Mouse (Mus musculus) kidney, embryonic 14.5 days (tissue): Measurements from ENCODE around the gene Terf2. TPM values are rescaled to one million over a fixed set of nuclear protein-coding genes. Genes with fewer than 3 reads are reported as not detected.

Source experiments
- ATAC-seq: fragments of 200-750 bp; cut with Nextera tagmentation; 2 replicates; pipeline ENCODE4 v1.8.0; 2017; ENCODE audit warnings: moderate number of reproducible peaks, mild to moderate bottlenecking, moderate TSS enrichment, moderate library complexity; ENCODE audit not compliant: low FRiP score, low TSS enrichment
- H3K27ac ChIP-seq: fragments of 300-500 bp; sonication (generic); 2 replicates; pipeline ENCODE4 v1.5.1; 2014; ENCODE audit warnings: low read depth, mild to moderate bottlenecking, low read length, moderate library complexity, mixed read lengths
- H3K27me3 ChIP-seq: fragments of 300-500 bp; sonication (generic); 2 replicates; pipeline ENCODE4 v1.6.1; 2014; ENCODE audit warnings: mild to moderate bottlenecking, low read length; ENCODE audit not compliant: control insufficient read depth, insufficient read depth
- H3K36me3 ChIP-seq: fragments of 300-500 bp; sonication (generic); 2 replicates; pipeline ENCODE4 v1.6.1; 2014; ENCODE audit warnings: low read length, mixed read lengths; ENCODE audit not compliant: control insufficient read depth, insufficient read depth
- H3K4me1 ChIP-seq: fragments of 300-500 bp; sonication (generic); 2 replicates; pipeline ENCODE4 v1.6.1; 2014; ENCODE audit warnings: low read length, mixed read lengths; ENCODE audit not compliant: control insufficient read depth, insufficient read depth
- H3K4me2 ChIP-seq: fragments of 300-500 bp; sonication (generic); replicated peaks from 2 replicates; pipeline ENCODE4 v1.6.1; 2014; ENCODE audit warnings: low read depth, mild to moderate bottlenecking, low read length
- H3K4me3 ChIP-seq: fragments of 300-500 bp; sonication (generic); 2 replicates; pipeline ENCODE4 v1.5.1; 2014; ENCODE audit warnings: mild to moderate bottlenecking, low read length
- H3K9ac ChIP-seq: fragments of 300-500 bp; sonication (generic); 2 replicates; pipeline ENCODE4 v1.6.1; 2014; ENCODE audit warnings: low read depth, mild to moderate bottlenecking, low read length, moderate library complexity
- H3K9me3 ChIP-seq: fragments of 300-500 bp; sonication (generic); 2 replicates; pipeline ENCODE4 v1.6.1; 2016; ENCODE audit warnings: low read length; ENCODE audit not compliant: control insufficient read depth
- WGBS: fragments of 180-500 bp; shearing (Covaris S2); extraction: QIAGEN DNeasy Blood & Tissue Kit; methylation state at CpG from one replicate; pipeline ENCODE4 v1.1.7; 2014; 5-methylcytosine and 5-hydroxymethylcytosine counted together
- polyA plus RNA-seq: library from polyadenylated mRNA; unstranded; fragments of >200 nt; fragmentation: Nextera tagmentation; extraction: Ambion mirVana; gene quantifications from 2 replicates; pipeline ENCODE4 v1.2.1, GENCODE M21; 2014

The Terf2 gene
- polyA plus RNA-seq, 1 experiment from 2014 or later = 15.8 TPM

DNA sequence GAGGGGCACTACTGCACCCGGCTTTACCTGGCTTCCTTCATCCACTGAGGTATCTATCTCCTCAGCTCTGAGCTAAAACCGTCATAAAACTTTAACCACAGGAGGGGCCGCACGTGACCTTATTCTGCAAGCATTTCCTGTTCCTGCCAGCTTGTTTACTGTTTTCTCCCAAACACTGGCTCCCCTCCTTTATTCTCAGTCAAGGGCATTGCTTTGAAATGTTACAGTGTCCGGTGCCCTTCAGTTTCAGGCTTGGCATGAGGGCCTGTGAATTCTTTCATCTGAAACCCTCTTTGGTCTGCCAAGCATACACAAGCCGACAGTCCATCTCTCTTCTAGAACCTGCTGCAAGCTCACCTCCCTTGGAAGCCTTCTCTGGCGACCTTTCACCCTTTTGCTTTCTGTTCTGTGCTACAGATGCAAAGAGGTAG, 22.5 kb upstream of the Terf2 start:
- Histone ChIP-seq H3K4me3 (no peak overlapping the region), H3K27ac (peak overlapping the region; percentile 82), H3K4me1 (peaks cover 57% of the 10 kb centered on the region), H3K4me2 (no peak overlapping the region), H3K9me3 (no peaks in the 10 kb centered on the region), H3K9ac (no peak overlapping the region), H3K36me3 (no peaks in the 10 kb centered on the region), H3K27me3 (no peaks in the 10 kb centered on the region)
- WGBS = 42% methylated on average over 7 of the region's 7 CpGs
- no peak for ATAC-seq

DNA sequence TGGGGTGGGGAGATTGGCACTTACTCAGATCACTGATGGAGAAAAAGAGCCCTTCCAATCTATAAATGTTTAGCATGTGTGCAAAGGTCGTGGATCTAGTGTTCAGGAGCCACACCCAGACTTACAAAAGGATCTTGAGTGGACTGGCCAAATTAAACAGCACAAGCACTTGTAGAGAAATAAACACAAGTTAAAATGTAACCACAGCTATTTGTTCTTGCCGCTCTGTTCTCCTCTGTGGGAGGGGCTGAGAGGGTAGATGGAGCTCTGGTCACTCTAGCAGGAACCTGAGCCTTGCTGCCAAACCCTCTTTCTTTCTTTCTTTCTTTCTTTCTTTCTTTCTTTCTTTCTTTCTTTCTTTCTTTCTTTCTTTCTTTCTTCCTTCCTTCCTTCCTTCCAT, 20.7 kb upstream of the Terf2 start:
- H3K4me3 ChIP-seq = no peak overlapping the region
- H3K27ac ChIP-seq = peak overlapping the region; percentile 69; the same call in 1 of the 2 replicates
- WGBS = 39% methylated on average over 2 of the region's 2 CpGs

DNA sequence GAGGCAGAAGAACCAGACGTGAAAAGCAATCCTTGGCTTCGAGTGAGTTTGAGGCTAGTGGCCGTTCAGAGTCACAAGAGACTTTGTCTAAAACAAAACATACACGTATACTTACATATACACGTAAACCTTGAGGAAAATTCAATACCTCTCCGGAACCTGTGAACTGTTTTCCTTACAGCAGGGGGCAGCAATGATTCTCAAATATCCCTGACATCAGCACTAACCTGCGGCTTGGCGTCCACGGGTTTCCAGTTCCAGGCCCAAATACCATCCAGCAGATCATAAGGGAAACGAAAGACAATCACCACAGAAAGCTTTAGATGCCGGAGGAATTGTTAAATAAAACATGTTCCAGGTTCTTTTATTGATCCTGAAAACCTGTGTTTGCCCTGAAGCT, 19.7 kb upstream of the Terf2 start:
- H3K4me1 ChIP-seq = peaks cover 35% of the 10 kb centered on the region
- no peak overlapping the region for H3K4me3 ChIP-seq
- H3K9me3 ChIP-seq = no peaks in the 10 kb centered on the region
- 15% methylated on average over 11 of the region's 11 CpGs for WGBS
- no peaks in the 10 kb centered on the region for H3K36me3 ChIP-seq
- ATAC-seq = no peak
- H3K27ac ChIP-seq = peak overlapping the region; percentile 69
- no peak overlapping the region for H3K4me2 ChIP-seq
- no peak overlapping the region for H3K9ac ChIP-seq
- no peaks in the 10 kb centered on the region for H3K27me3 ChIP-seq

More for the DNA sequence above, 20.7 kb upstream of the Terf2 start:
- ATAC-seq = no peak
- peaks cover 40% of the 10 kb centered on the region for H3K4me1 ChIP-seq
- no peak overlapping the region for H3K9ac ChIP-seq
- H3K4me2 ChIP-seq = no peak overlapping the region
- H3K36me3 ChIP-seq = no peaks in the 10 kb centered on the region
- H3K27me3 ChIP-seq = no peaks in the 10 kb centered on the region
- no peaks in the 10 kb centered on the region for H3K9me3 ChIP-seq

DNA sequence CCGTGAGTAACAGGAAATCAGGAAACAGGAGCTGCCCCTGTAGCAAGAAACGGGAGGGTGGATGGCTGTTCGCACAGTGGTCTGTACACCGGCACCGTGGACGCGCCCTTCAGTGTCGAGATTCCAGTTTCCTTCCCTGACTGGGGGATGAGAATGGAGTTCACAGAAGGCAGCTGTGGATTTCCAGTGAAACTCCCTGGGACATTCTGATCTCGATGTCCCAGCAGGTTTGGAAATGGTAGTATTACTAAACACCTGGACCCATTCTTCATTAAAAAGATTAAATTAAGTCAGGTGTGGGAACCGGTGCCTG, 18.6 kb upstream of the Terf2 start:
- Histone ChIP-seq H3K27me3 (no peaks in the 10 kb centered on the region), H3K4me1 (peaks cover 32% of the 10 kb centered on the region), H3K9ac (peak overlapping the region; percentile 35; the same call in 1 of the 2 replicates), H3K36me3 (no peaks in the 10 kb centered on the region), H3K4me2 (peak overlapping the region; percentile 23), H3K4me3 (no peak overlapping the region; the same call in 1 of the 2 replicates), H3K27ac (peak overlapping the region; percentile 83), H3K9me3 (no peaks in the 10 kb centered on the region)
- 33% methylated on average over 10 of the region's 10 CpGs for WGBS
- no peak for ATAC-seq

DNA sequence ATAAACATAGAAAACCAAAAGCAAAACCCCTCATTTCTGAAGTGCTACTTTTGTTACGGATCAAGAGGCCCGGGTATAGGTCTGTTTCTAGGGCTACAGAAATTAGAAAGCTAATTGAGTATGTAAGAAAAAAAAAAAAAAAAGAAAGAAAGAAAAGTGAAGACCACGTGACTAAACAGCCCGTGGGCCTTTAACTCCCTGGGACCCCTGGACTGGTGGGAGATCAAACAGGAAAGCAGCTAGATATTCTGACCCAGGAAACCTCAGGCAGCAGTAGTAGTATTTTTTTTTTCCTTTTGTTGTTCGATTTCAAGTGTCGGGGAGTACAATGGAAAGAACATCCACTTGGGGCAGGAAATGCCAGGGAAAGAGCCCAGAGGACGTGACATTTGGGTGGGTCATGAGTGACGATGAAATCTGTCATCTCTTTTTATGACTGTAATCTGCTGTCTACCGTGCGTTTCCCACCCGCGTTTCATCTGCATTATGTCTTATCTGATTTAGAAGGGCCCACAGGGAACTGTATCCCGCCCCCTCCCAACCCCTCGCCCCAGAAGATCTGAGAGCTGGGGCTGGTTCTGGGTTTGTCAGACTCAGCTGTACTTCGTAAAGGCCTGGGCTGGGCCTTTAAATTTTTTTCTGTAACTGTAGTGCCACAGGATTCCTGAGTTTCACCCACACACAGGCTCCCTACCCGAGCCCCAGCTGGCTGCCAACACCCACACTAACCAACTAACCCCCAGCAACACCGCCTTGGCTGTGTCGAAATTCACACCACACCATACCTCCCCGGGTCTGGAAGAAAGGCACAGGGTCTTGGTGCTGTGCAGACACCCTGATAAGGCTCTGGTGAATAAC, 18.0 kb upstream of the Terf2 start:
- Histone ChIP-seq H3K9me3 (no peaks in the 10 kb centered on the region), H3K4me2 (peak overlapping the region; percentile 23), H3K27ac (peak overlapping the region; percentile 83), H3K9ac (peak overlapping the region; percentile 35; the same call in 1 of the 2 replicates), H3K4me3 (no peak overlapping the region; the same call in 1 of the 2 replicates), H3K27me3 (no peaks in the 10 kb centered on the region), H3K4me1 (peaks cover 27% of the 10 kb centered on the region), H3K36me3 (no peaks in the 10 kb centered on the region)
- ATAC-seq = peak; percentile 20; the same call in 1 of the 2 replicates
- WGBS = 28% methylated on average over 19 of the region's 19 CpGs

- Histone ChIP-seq H3K4me1 (peaks cover 16% of the 10 kb centered on the region), H3K4me2 (no peak overlapping the region), H3K36me3 (no peaks in the 10 kb centered on the region), H3K9me3 (no peaks in the 10 kb centered on the region), H3K9ac (no peak overlapping the region), H3K4me3 (no peak overlapping the region), H3K27ac (no peak overlapping the region), H3K27me3 (no peaks in the 10 kb centered on the region)
- WGBS = 66% methylated on average over 4 of the region's 4 CpGs
- ATAC-seq = no peak
These were observed 16.9 kb upstream of the Terf2 start for GRCm38 (mm10) chr8:107113209-107113608.

- 91% methylated on average over 10 of the region's 11 CpGs for WGBS
- no peak for ATAC-seq
These were observed 15.2 kb upstream of the Terf2 start for GRCm38 (mm10) chr8:107111340-107112105.

DNA sequence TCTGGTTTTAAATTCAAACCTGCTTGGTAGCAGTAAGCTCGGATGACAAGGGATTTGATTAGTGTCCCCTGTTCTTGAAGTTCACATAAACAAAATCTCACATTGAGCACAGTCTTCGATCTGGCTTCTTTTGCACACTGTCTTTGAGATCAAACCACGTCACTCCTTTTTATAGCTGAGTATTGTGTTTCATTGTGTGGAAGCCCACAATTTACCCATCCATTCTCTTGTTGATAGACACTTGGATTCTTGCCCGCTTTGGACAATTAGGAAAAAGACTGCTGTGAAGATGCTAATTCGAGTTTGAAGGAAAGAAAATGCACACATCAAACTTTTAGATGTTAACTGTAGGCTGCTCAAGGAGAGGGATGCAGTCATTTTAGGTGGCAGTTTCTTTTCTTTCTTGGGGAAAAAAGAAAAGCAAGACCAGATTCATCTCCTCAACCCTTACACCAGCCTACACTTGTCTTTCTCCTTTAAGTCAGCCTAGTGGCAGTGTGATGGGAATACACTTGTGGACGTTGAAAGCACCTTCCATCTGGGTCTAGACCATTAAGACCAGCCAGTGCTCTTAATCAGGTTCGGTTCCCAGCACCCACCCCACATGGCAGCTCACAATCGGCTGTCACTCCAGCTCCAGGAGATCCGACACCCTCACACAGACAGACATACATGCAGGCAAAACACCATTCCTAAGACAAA, 14.4 kb upstream of the Terf2 start:
- H3K36me3 ChIP-seq = no peaks in the 10 kb centered on the region
- H3K4me2 ChIP-seq = no peak overlapping the region
- H3K9ac ChIP-seq = no peak overlapping the region
- H3K27me3 ChIP-seq = no peaks in the 10 kb centered on the region
- no peaks in the 10 kb centered on the region for H3K9me3 ChIP-seq
- 73% methylated on average over 9 of the region's 9 CpGs for WGBS
- no peak overlapping the region for H3K27ac ChIP-seq
- no peak overlapping the region for H3K4me3 ChIP-seq
- peaks cover 10% of the 10 kb centered on the region for H3K4me1 ChIP-seq
- ATAC-seq = no peak

More at GRCm38 (mm10) chr8:107111340-107112105, 15.2 kb upstream of the Terf2 start:
- H3K36me3 ChIP-seq = no peaks in the 10 kb centered on the region
- H3K27ac ChIP-seq = no peak overlapping the region
- peaks cover 10% of the 10 kb centered on the region for H3K4me1 ChIP-seq
- H3K4me2 ChIP-seq = no peak overlapping the region
- H3K4me3 ChIP-seq = no peak overlapping the region
- H3K27me3 ChIP-seq = no peaks in the 10 kb centered on the region
- H3K9me3 ChIP-seq = no peaks in the 10 kb centered on the region
- H3K9ac ChIP-seq = no peak overlapping the region
